Comparison of ENCODE assay signal across 18 mouse cellular contexts in the genomic region with DNA sequence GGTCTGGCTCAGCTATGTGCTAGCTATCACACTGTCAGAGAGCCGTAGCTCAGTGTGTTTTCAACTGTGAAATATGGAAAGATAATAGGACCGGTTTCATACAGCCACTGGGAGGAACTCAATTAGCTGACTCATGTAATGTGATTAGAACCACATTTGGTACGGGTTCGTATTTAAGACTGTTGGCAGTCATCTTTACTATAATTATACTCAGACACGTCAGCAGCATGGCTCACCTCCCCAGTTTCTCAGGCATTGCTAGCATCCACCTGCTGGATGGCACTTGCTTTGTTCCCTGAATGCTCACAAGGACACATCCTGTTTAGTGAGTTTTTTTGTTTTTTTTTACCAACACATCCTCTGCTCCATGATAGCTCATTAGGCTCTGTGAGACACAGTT. TPM values are rescaled to one million over a fixed set of nuclear protein-coding genes. Genes with fewer than 3 reads are reported as not detected.
DNase-seq lines count a peak whose midpoint lies in the region; TF ChIP-seq lines count a peak whose summit lies in the region.
"Had no signal": no experiment of that assay in that cellular context is flagged by ENCODE, and none has a peak within 500 bp of the region (broad histone marks: within the 10 kb centered on the region; RNA-seq: fewer than 3 reads in every experiment).

No protein-coding gene starts in this region.

- DNase-seq in left cerebral cortex, postnatal 25 days (ENCODE audit: low spot score in 2 of 2): peak; percentile 16 to 69
- DNase-seq in left cerebral cortex, adult 2 months (ENCODE audit: extremely low spot score in 1 of 2, low spot score in 2 of 2): no peak
- DNase-seq in 3T3-L1 (ENCODE audit: low read depth, low spot score) (peak; percentile 65), MEL (ENCODE audit: low read depth, low spot score) (peak; percentile 41), adipocyte (ENCODE audit: low spot score) (no peak)
- DNase-seq in gastrocnemius, postnatal 14 days: no peak
- DNase-seq: cerebellum, adult 2 months; heart, postnatal 14 days; kidney, adult 2 months; kidney, postnatal 14 days; lung, postnatal 14 days had no signal

- H3K9me3 ChIP-seq in MEL (replicated peaks; ENCODE audit: insufficient read depth, low read length): no peaks in the 10 kb centered on the region
- H3K9me3 ChIP-seq: embryonic facial prominence, embryonic 15.5 days; heart, embryonic 10.5 days; limb, embryonic 15.5 days; midbrain, embryonic 15.5 days had no signal

- H3K9ac ChIP-seq in MEL (ENCODE audit: control insufficient read depth, low read depth, low read length, poor library complexity, severe bottlenecking): no peak overlapping the region
- H3K9ac ChIP-seq: embryonic facial prominence, embryonic 15.5 days; limb, embryonic 15.5 days; midbrain, embryonic 15.5 days had no signal

- TF ChIP-seq CTCF in left cerebral cortex, adult 2 months (IDR thresholded peaks at IDR 0.05): no peak
- TF ChIP-seq CTCF in MEL (IDR thresholded peaks at IDR 0.05 in 2 of 3, conservative IDR thresholded peaks at IDR 0.05 in 1 of 3; ENCODE audit: control insufficient read depth in 1 of 3, insufficient read depth in 1 of 3, low read depth in 2 of 3, low read length in 3 of 3, poor library complexity in 1 of 3, severe bottlenecking in 1 of 3): no peak
- no peak for TF ChIP-seq CTCF in olfactory bulb, adult 2 months (IDR thresholded peaks at IDR 0.05; ENCODE audit: insufficient read depth, low read depth, low read length)

- peak in 1 of 2 experiments; percentile 20; a peak in 1 of 4 replicates for TF ChIP-seq EP300 in MEL (IDR thresholded peaks at IDR 0.05; ENCODE audit: low read depth in 1 of 2, low read length in 2 of 2)

- TF ChIP-seq POLR2A in MEL (IDR thresholded peaks at IDR 0.05; ENCODE audit: control insufficient read depth in 1 of 2, insufficient read depth in 1 of 2, low read depth in 1 of 2, low read length in 2 of 2, poor library complexity in 1 of 2): no peak
- no peak for TF ChIP-seq POLR2A in olfactory bulb, adult 2 months (IDR thresholded peaks at IDR 0.05; ENCODE audit: insufficient read depth, low read depth, low read length)

- no peaks in the 10 kb centered on the region for H3K27me3 ChIP-seq in MEL (ENCODE audit: control insufficient read depth in 1 of 2, insufficient read depth in 2 of 2, low read length in 2 of 2)
- H3K27me3 ChIP-seq: embryonic facial prominence, embryonic 15.5 days; limb, embryonic 15.5 days; midbrain, embryonic 15.5 days had no signal

- H3K27ac ChIP-seq in left cerebral cortex, adult 2 months: no peak overlapping the region
- H3K27ac ChIP-seq in MEL (ENCODE audit: control insufficient read depth, low read depth, low read length): no peak overlapping the region
- H3K27ac ChIP-seq in olfactory bulb, adult 2 months (ENCODE audit: insufficient read depth, low read depth, low read length): peak overlapping the region; percentile 31; the same call in 1 of the 2 replicates
- H3K27ac ChIP-seq: embryonic facial prominence, embryonic 15.5 days; heart, embryonic 10.5 days; limb, embryonic 15.5 days; midbrain, embryonic 15.5 days had no signal

- H3K4me3 ChIP-seq in left cerebral cortex, adult 2 months: no peak overlapping the region
- no peak overlapping the region for H3K4me3 ChIP-seq in MEL (ENCODE audit: control insufficient read depth in 1 of 2, insufficient read depth in 1 of 2, low read depth in 2 of 2, low read length in 2 of 2)
- H3K4me3 ChIP-seq in olfactory bulb, adult 2 months (ENCODE audit: insufficient read depth, low read depth, low read length): no peak overlapping the region
- H3K4me3 ChIP-seq: embryonic facial prominence, embryonic 15.5 days; heart, embryonic 10.5 days; limb, embryonic 15.5 days; megakaryocyte, embryonic 14.5 days; midbrain, embryonic 15.5 days had no signal

- 29% methylated on average over 5 of the region's 5 CpGs for WGBS in olfactory bulb, adult 2 months

- no peaks in the 10 kb centered on the region for H3K79me2 ChIP-seq in MEL (ENCODE audit: control insufficient read depth, insufficient read depth, low read length, poor library complexity)

- peaks cover 0 to 5% of the 10 kb centered on the region in 2 experiments; a peak in 2 of 4 replicates for H3K4me1 ChIP-seq in MEL (ENCODE audit: control insufficient read depth in 1 of 2, insufficient read depth in 2 of 2, low read length in 2 of 2)
- peaks cover 20% of the 10 kb centered on the region for H3K4me1 ChIP-seq in olfactory bulb, adult 2 months (ENCODE audit: control insufficient read depth, insufficient read depth, low read length)
- H3K4me1 ChIP-seq: limb, embryonic 15.5 days had no signal

- H3K36me3 ChIP-seq in MEL (ENCODE audit: control insufficient read depth in 1 of 2, insufficient read depth in 2 of 2, low read length in 2 of 2): no peaks in the 10 kb centered on the region; a peak in 1 of 4 replicates
- H3K36me3 ChIP-seq: embryonic facial prominence, embryonic 15.5 days; G1E; heart, embryonic 10.5 days; limb, embryonic 15.5 days; midbrain, embryonic 15.5 days had no signal

- intact Hi-C loops in left cerebral cortex, postnatal 25 days (cut with DNase I): no loop called here
- intact Hi-C loops in left cerebral cortex, adult 2 months (cut with DNase I): no loop called here
- intact Hi-C loops in gastrocnemius, postnatal 14 days (cut with DNase I; ENCODE audit: low total_unique reads): no loop called here

- TF ChIP-seq RAD21 in MEL (IDR thresholded peaks at IDR 0.05; ENCODE audit: low read depth, low read length): no peak

TF ChIP-seq in MEL, 35 proteins besides CTCF, POLR2A, EP300 and RAD21:
- no peak for TF ChIP-seq TAL1 (IDR thresholded peaks at IDR 0.05; ENCODE audit: low read length)
- no peak for TF ChIP-seq GATA1 (IDR thresholded peaks at IDR 0.05; ENCODE audit: low read depth, low read length)
- no peak for TF ChIP-seq ETS1 (IDR thresholded peaks at IDR 0.05; ENCODE audit: low read depth, low read length)
- 0 out of 2 replicates have a peak, but pooled peaks have one; percentile 28 for TF ChIP-seq MAFK (IDR thresholded peaks at IDR 0.05; ENCODE audit: borderline replicate concordance, low read depth, low read length)

RNA-seq across cellular contexts. Expression of a gene that starts 52.5 kb away (rescaled TPM):
- under 1 TPM; 0.32 to 0.43 TPM for total RNA-seq in left cerebral cortex, postnatal 25 days (2021)
- total RNA-seq in left cerebral cortex, adult 2 months (2021): under 1 TPM; 0.42 to 0.52 TPM
- total RNA-seq in MEL (2012; rRNA removed): not detected in 2 replicates
- polyA plus RNA-seq in MEL (2012; ENCODE audit: insufficient read depth in 1 of 2, insufficient read length in 2 of 2, low read depth in 1 of 2, low replicate concordance in 2 of 2, missing spikeins in 1 of 2): not detected
- polyA plus RNA-seq in olfactory bulb, adult 2 months (2012; ENCODE audit: insufficient read depth, insufficient read length, low replicate concordance, missing spikeins): not detected in 2 replicates
- total RNA-seq in gastrocnemius, postnatal 14 days (2021): 1 to 10 TPM; 2.0 to 2.1 TPM
- polyA plus RNA-seq: G1E had no signal

Comparison
In these comparisons a context has a peak if more than half of its experiments do, and no peak if none do; other contexts are left out.
1. DNase-seq: peak in left cerebral cortex, postnatal 25 days (2 of 2), 3T3-L1 (single experiment) and MEL (single experiment); none in left cerebral cortex, adult 2 months (0 of 2), adipocyte (single experiment) and gastrocnemius, postnatal 14 days (single experiment).